Mouse (Mus musculus): Measurements from ENCODE around the gene Zfp639. TPM values are rescaled to one million over a fixed set of nuclear protein-coding genes. Genes with fewer than 3 reads are reported as not detected.
A peak's percentile ranks its signal among the peaks of the same experiment; 100 is the strongest.

Gene Zfp639
- total and polyA plus RNA-seq, 2 experiments from 2014 or later = 36.3 to 51.3 TPM

DNA sequence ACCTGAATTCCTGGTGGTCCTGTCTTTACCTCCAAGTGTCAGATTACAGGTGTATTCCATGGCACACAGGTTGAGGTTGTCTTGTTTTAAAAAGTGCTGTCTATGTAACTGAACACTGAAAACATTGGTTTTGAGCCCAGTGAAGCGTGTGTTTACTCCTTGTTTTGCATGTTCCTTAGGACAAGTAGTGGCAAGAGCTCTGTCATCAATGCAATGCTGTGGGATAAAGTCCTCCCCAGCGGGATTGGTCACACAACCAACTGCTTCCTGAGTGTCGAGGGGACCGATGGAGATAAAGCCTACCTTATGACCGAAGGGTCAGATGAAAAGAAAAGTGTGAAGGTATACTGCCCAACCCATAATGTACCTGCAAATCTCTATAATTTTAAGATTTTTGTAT lies 28.0 kb downstream of the Zfp639 start:
- WGBS = 97% methylated on average over 5 of the region's 5 CpGs
- no peak for TF ChIP-seq CTCF (IDR thresholded peaks at IDR 0.05; ENCODE audit: low read depth)

DNA sequence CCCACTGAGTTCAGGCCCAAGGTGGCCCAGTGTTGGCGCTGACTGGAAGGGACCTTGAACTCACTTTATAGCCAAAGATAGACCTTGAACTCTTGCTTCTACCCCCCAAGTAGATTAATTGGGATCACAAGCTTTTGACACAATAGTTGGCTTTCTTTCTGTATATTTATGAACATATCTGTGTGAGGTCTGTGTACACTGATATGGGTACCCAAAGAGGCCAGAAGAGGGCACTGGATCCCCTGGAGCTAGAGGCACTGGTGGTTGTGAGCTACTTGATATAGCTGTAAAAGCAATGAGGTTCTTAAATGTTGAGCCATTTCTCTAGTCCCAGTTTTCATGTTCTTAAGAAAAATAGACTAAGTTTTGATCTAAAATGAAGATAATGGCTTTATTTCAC lies 43.0 kb downstream of the Zfp639 start:
- Histone ChIP-seq H3K9ac (replicated peaks; ENCODE audit: low read length) (no peak overlapping the region), H3K27ac (no peak overlapping the region), H3K27me3 (ENCODE audit: insufficient read depth, low read length) (no peaks in the 10 kb centered on the region), H3K9me3 (ENCODE audit: low read length) (no peaks in the 10 kb centered on the region), H3K4me1 (ENCODE audit: insufficient read depth, low read length) (no peaks in the 10 kb centered on the region), H3K4me3 (ENCODE audit: low read length) (no peak overlapping the region), H3K36me3 (ENCODE audit: insufficient read depth, low read length) (peaks cover 30% of the 10 kb centered on the region), H3K4me2 (ENCODE audit: low read depth, low read length) (no peak overlapping the region)
- ATAC-seq = no peak
- TF ChIP-seq CTCF (IDR thresholded peaks at IDR 0.05; ENCODE audit: low read depth) = peak; percentile 51
- WGBS = 95% methylated on average over 1 of the region's 1 CpGs
- DNase-seq (ENCODE audit: low spot score) = peak; percentile 27

More for the DNA sequence above, 28.0 kb downstream of the Zfp639 start:
- Histone ChIP-seq H3K4me2 (ENCODE audit: low read depth, low read length) (no peak overlapping the region), H3K27ac (peak overlapping the region; percentile 60), H3K9ac (replicated peaks; ENCODE audit: low read length) (no peak overlapping the region), H3K27me3 (ENCODE audit: insufficient read depth, low read length) (no peaks in the 10 kb centered on the region), H3K9me3 (ENCODE audit: low read length) (no peaks in the 10 kb centered on the region), H3K4me3 (ENCODE audit: low read length) (no peak overlapping the region), H3K36me3 (ENCODE audit: insufficient read depth, low read length) (peaks cover 29% of the 10 kb centered on the region; the same call in 1 of the 2 replicates), H3K4me1 (ENCODE audit: insufficient read depth, low read length) (no peaks in the 10 kb centered on the region)
- no peak for ATAC-seq
- DNase-seq (ENCODE audit: low spot score) = no peak

DNA sequence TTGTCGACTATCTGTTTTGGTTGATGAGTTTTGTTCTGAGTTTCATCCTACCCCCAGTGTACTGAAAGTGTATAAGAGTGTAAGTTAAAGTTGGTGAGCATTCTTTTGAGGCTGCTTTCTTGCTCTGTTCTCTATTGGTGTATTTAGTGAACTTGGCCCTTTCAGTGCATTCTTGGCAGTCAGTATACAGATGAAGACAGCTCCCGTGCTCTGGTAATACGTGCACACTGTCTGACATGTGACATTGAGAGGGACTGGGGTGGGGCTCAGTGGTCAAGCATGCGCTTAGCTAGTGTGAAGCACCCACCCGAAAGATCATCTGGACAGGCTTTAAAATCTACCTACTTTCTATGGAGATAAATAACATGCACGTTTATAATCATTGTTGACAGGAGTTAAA lies 53.3 kb downstream of the Zfp639 start:
- Histone ChIP-seq H3K27me3 (ENCODE audit: insufficient read depth, low read length) (no peaks in the 10 kb centered on the region), H3K9me3 (ENCODE audit: low read length) (no peaks in the 10 kb centered on the region), H3K36me3 (ENCODE audit: insufficient read depth, low read length) (peaks cover 49% of the 10 kb centered on the region), H3K27ac (no peak overlapping the region), H3K4me1 (ENCODE audit: insufficient read depth, low read length) (no peaks in the 10 kb centered on the region), H3K9ac (replicated peaks; ENCODE audit: low read length) (no peak overlapping the region), H3K4me2 (ENCODE audit: low read depth, low read length) (no peak overlapping the region), H3K4me3 (ENCODE audit: low read length) (no peak overlapping the region)
- WGBS = 91% methylated on average over 6 of the region's 6 CpGs
- DNase-seq (ENCODE audit: low spot score) (no peak), ATAC-seq (no peak)
- no peak for TF ChIP-seq CTCF (IDR thresholded peaks at IDR 0.05; ENCODE audit: low read depth)

Other genes with a start within 250 kb of the Zfp639 start
- 13.2 and 23.6 TPM in 2 replicates for gene Zmat3, start 144.2 kb upstream of the Zfp639 start, total RNA-seq (2014; rRNA removed)
- 5.4 and 6.5 TPM in 2 replicates for gene Zmat3, start 144.2 kb upstream of the Zfp639 start, polyA plus RNA-seq (2015; fragmentation: Nextera tagmentation; extraction: Ambion mirVana)
- gene Pik3ca, start 112.6 kb upstream of the Zfp639 start, total RNA-seq (2014; rRNA removed) = 33.3 and 35.0 TPM in 2 replicates
- gene Pik3ca, start 112.6 kb upstream of the Zfp639 start, polyA plus RNA-seq (2015; fragmentation: Nextera tagmentation; extraction: Ambion mirVana) = 7.9 and 9.0 TPM in 2 replicates
- gene Kcnmb3, start 18.0 kb upstream of the Zfp639 start, total RNA-seq (2014; rRNA removed) = not detected in 2 replicates
- gene Kcnmb3, start 18.0 kb upstream of the Zfp639 start, polyA plus RNA-seq (2015; fragmentation: Nextera tagmentation; extraction: Ambion mirVana) = 0.10 TPM in 1 of 2 replicates, not detected in the other
- 43.2 and 45.9 TPM in 2 replicates for gene Mfn1, start 19.2 kb downstream of the Zfp639 start, total RNA-seq (2014; rRNA removed)
- 46.9 and 47.0 TPM in 2 replicates for gene Mfn1, start 19.2 kb downstream of the Zfp639 start, polyA plus RNA-seq (2015; fragmentation: Nextera tagmentation; extraction: Ambion mirVana)
- 124 and 138 TPM in 2 replicates for gene Gnb4, start 106.3 kb downstream of the Zfp639 start, total RNA-seq (2014; rRNA removed)
- gene Gnb4, start 106.3 kb downstream of the Zfp639 start, polyA plus RNA-seq (2015; fragmentation: Nextera tagmentation; extraction: Ambion mirVana) = 123 and 124 TPM in 2 replicates
- gene Actl6a, start 196.0 kb downstream of the Zfp639 start, total RNA-seq (2014; rRNA removed) = 42.2 and 50.1 TPM in 2 replicates
- 52.9 and 55.4 TPM in 2 replicates for gene Actl6a, start 196.0 kb downstream of the Zfp639 start, polyA plus RNA-seq (2015; fragmentation: Nextera tagmentation; extraction: Ambion mirVana)
- gene Ndufb5, start 226.7 kb downstream of the Zfp639 start, total RNA-seq (2014; rRNA removed) = 494 and 640 TPM in 2 replicates
- 397 and 399 TPM in 2 replicates for gene Ndufb5, start 226.7 kb downstream of the Zfp639 start, polyA plus RNA-seq (2015; fragmentation: Nextera tagmentation; extraction: Ambion mirVana)
- 4.4 and 7.5 TPM in 2 replicates for gene Mrpl47, start 227.3 kb downstream of the Zfp639 start, total RNA-seq (2014; rRNA removed)
- gene Mrpl47, start 227.3 kb downstream of the Zfp639 start, polyA plus RNA-seq (2015; fragmentation: Nextera tagmentation; extraction: Ambion mirVana) = 27.7 and 29.1 TPM in 2 replicates

Data from hindbrain, postnatal 0 days (tissue).